Mouse (Mus musculus) fibroblast of lung, adult 2 months (primary cell): ENCODE measurements around the gene Tsen34.

Experiments
- DNase-seq: peaks from one replicate; pipeline ENCODE4 v3.0.0-alpha.2; 2011; ENCODE audit warnings: low read depth

Gene Tsen34

GRCm38 (mm10) chr7:3692382-3692986 is at the start of gene Tsen34:
Gene Tsen34, plus strand, starts transcription at chr7:3692863.
- DNase-seq, result no peak

GRCm38 (mm10) chr7:3643412-3643811 is 49.3 kb upstream of the Tsen34 start:
- no peak for DNase-seq

- DNase-seq, result no peak
Measured at GRCm38 (mm10) chr7:3643843-3644242, 48.8 kb upstream of the Tsen34 start.

- no peak for DNase-seq
Measured at GRCm38 (mm10) chr7:3644348-3644671, 48.4 kb upstream of the Tsen34 start.

GRCm38 (mm10) chr7:3644672-3645487 is 47.8 kb upstream of the Tsen34 start, which contains the start of gene Cnot3:
Gene Cnot3, plus strand, starts transcription at chr7:3645268.
- peak; percentile 100 for DNase-seq

- no peak for DNase-seq
Measured at GRCm38 (mm10) chr7:3645488-3646025, 47.1 kb upstream of the Tsen34 start.

- no peak for DNase-seq
Measured at GRCm38 (mm10) chr7:3646188-3646587, 46.5 kb upstream of the Tsen34 start.

- DNase-seq, result no peak
Measured at GRCm38 (mm10) chr7:3646641-3647040, 46.0 kb upstream of the Tsen34 start.

- DNase-seq, result no peak
Measured at GRCm38 (mm10) chr7:3656966-3657365, 35.7 kb upstream of the Tsen34 start.

- no peak for DNase-seq
Measured at GRCm38 (mm10) chr7:3658578-3658977, 34.1 kb upstream of the Tsen34 start.

- no peak for DNase-seq
Measured at GRCm38 (mm10) chr7:3664524-3665214, 28.0 kb upstream of the Tsen34 start.

GRCm38 (mm10) chr7:3665215-3666114 is 27.2 kb upstream of the Tsen34 start, which contains the start of gene Leng1:
Gene Leng1, minus strand, starts transcription at chr7:3665840.
- DNase-seq, result peak; percentile 99

- no peak for DNase-seq
Measured at GRCm38 (mm10) chr7:3666921-3667391, 25.7 kb upstream of the Tsen34 start.

GRCm38 (mm10) chr7:3674507-3675227 is 18.0 kb upstream of the Tsen34 start:
- DNase-seq, result peak; percentile 9

- no peak for DNase-seq
Measured at GRCm38 (mm10) chr7:3675228-3675548, 17.5 kb upstream of the Tsen34 start.

- no peak for DNase-seq
Measured at GRCm38 (mm10) chr7:3676371-3676770, 16.3 kb upstream of the Tsen34 start.

- no peak for DNase-seq
Measured at GRCm38 (mm10) chr7:3677342-3677741, 15.3 kb upstream of the Tsen34 start, which contains the start of gene Tmc4. Gene Tmc4, minus strand, starts transcription at chr7:3677553.

- no peak for DNase-seq
Measured at GRCm38 (mm10) chr7:3683908-3684550, 8.6 kb upstream of the Tsen34 start.

GRCm38 (mm10) chr7:3684698-3685097 is 8.0 kb upstream of the Tsen34 start:
- DNase-seq, result no peak
